ENCODE assay signal across 7 mouse cellular contexts in the genomic region with DNA sequence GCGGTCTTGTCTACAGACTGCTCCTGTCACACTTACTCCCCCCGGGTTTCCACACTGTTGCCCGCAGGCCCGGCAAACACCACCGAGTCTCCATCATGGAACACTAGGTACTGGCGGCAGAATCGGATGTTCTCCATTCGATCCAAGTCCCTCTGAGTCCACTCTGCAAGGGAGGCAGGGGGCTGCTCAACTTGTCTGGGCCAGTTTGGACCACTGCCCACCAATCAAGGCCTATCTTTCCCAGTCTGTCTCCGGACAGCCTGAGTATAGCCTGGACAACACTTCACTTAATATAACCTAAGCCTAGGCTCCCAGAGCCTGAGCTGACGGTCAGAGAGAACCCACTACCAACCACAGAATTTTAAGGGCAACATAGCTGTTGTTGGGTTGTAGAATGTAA. TPM values are rescaled to one million over a fixed set of nuclear protein-coding genes. Genes with fewer than 3 reads are reported as not detected.
DNase-seq lines count a peak whose midpoint lies in the region; ATAC-seq and TF ChIP-seq lines count a peak whose summit lies in the region.

No protein-coding gene starts in this region.

- no peaks in the 10 kb centered on the region for H3K9me3 ChIP-seq in embryonic facial prominence, embryonic 11.5 days (replicated peaks; ENCODE audit: control insufficient read depth, low read length)
- H3K9me3 ChIP-seq in intestine, embryonic 15.5 days, result no peaks in the 10 kb centered on the region
- no peaks in the 10 kb centered on the region for H3K9me3 ChIP-seq in neural tube, embryonic 14.5 days (ENCODE audit: control insufficient read depth, low read length)

- DNase-seq in left cerebral cortex, adult 2 months (ENCODE audit: extremely low spot score in 1 of 2, low spot score in 2 of 2), result no peak
- no peak for DNase-seq in left cerebral cortex, postnatal 14 days (ENCODE audit: low spot score in 2 of 2)
- DNase-seq in embryonic facial prominence, embryonic 11.5 days (ENCODE audit: low spot score), result no peak
- DNase-seq in gastrocnemius, postnatal 25 days, result no peak
- no peak for DNase-seq in left cerebral cortex, postnatal 36 days (ENCODE audit: low spot score in 2 of 2)

- no peak for TF ChIP-seq CTCF in left cerebral cortex, adult 2 months (IDR thresholded peaks at IDR 0.05)

- WGBS in embryonic facial prominence, embryonic 11.5 days, result 71% methylated on average over 10 of the region's 10 CpGs
- 71% methylated on average over 10 of the region's 10 CpGs for whole genome bisulfite sequencing in intestine, embryonic 15.5 days
- 69% methylated on average over 10 of the region's 10 CpGs for WGBS in neural tube, embryonic 14.5 days

- no peak for ATAC-seq in embryonic facial prominence, embryonic 11.5 days (replicated peaks; ENCODE audit: insufficient number of reproducible peaks, low FRiP score, low TSS enrichment, low read depth)
- no peak for ATAC-seq in intestine, embryonic 15.5 days
- no peak for ATAC-seq in neural tube, embryonic 14.5 days (ENCODE audit: low read depth)

- peak overlapping the region; percentile 84; the same call in 1 of the 2 replicates for H3K9ac ChIP-seq in embryonic facial prominence, embryonic 11.5 days (replicated peaks; ENCODE audit: low read length)
- peak overlapping the region; percentile 90 for H3K9ac ChIP-seq in intestine, embryonic 15.5 days
- H3K9ac ChIP-seq in neural tube, embryonic 14.5 days (replicated peaks; ENCODE audit: low read depth, low read length), result peak overlapping the region; percentile 72

- peak overlapping the region; percentile 88 for H3K4me2 ChIP-seq in embryonic facial prominence, embryonic 11.5 days (ENCODE audit: low read depth, low read length)
- peak overlapping the region; percentile 97 for H3K4me2 ChIP-seq in intestine, embryonic 15.5 days (replicated peaks)
- peak overlapping the region; percentile 62 for H3K4me2 ChIP-seq in neural tube, embryonic 14.5 days (ENCODE audit: low read depth, low read length)

- peaks cover 5% of the 10 kb centered on the region for H3K36me3 ChIP-seq in embryonic facial prominence, embryonic 11.5 days (replicated peaks; ENCODE audit: control insufficient read depth, insufficient read depth, low read depth, low read length)
- peaks cover 22% of the 10 kb centered on the region for H3K36me3 ChIP-seq in intestine, embryonic 15.5 days
- peaks cover 46% of the 10 kb centered on the region for H3K36me3 ChIP-seq in neural tube, embryonic 14.5 days (ENCODE audit: control insufficient read depth, insufficient read depth, low read length)

- peak overlapping the region; percentile 53 for H3K4me3 ChIP-seq in left cerebral cortex, adult 2 months
- H3K4me3 ChIP-seq in embryonic facial prominence, embryonic 11.5 days (ENCODE audit: low read depth, low read length), result peak overlapping the region; percentile 77
- peak overlapping the region; percentile 82 for H3K4me3 ChIP-seq in intestine, embryonic 15.5 days (replicated peaks)
- H3K4me3 ChIP-seq in neural tube, embryonic 14.5 days (ENCODE audit: low read depth, low read length), result peak overlapping the region; percentile 67

- intact Hi-C loops in left cerebral cortex, adult 2 months (cut with DNase I), result no loop called here
- intact Hi-C loops in left cerebral cortex, postnatal 14 days (cut with DNase I), result no loop called here
- intact Hi-C loops in left cerebral cortex, postnatal 36 days (cut with DNase I), result loop anchor here (5.0 kb wide), 1 partner anchor 194 kb away; no protein-coding TSS in a partner anchor

- H3K27me3 ChIP-seq in embryonic facial prominence, embryonic 11.5 days (ENCODE audit: control insufficient read depth, insufficient read depth, low read length), result no peaks in the 10 kb centered on the region
- no peaks in the 10 kb centered on the region for H3K27me3 ChIP-seq in intestine, embryonic 15.5 days (replicated peaks)
- no peaks in the 10 kb centered on the region for H3K27me3 ChIP-seq in neural tube, embryonic 14.5 days (ENCODE audit: control insufficient read depth, insufficient read depth, low read length)

- peak overlapping the region; percentile 74; the same call in 1 of the 2 replicates for H3K27ac ChIP-seq in left cerebral cortex, adult 2 months
- H3K27ac ChIP-seq in embryonic facial prominence, embryonic 11.5 days (replicated peaks; ENCODE audit: low read depth, low read length), result no peak overlapping the region
- no peak overlapping the region for H3K27ac ChIP-seq in intestine, embryonic 15.5 days
- no peak overlapping the region for H3K27ac ChIP-seq in neural tube, embryonic 14.5 days (ENCODE audit: low read depth, low read length)

- no peaks in the 10 kb centered on the region for H3K4me1 ChIP-seq in embryonic facial prominence, embryonic 11.5 days (ENCODE audit: control insufficient read depth, insufficient read depth, low read length)
- H3K4me1 ChIP-seq in intestine, embryonic 15.5 days (replicated peaks), result peaks cover 23% of the 10 kb centered on the region
- peaks cover 13% of the 10 kb centered on the region for H3K4me1 ChIP-seq in neural tube, embryonic 14.5 days (ENCODE audit: control insufficient read depth, insufficient read depth, low read length)

RNA-seq across cellular contexts. Expression of gene Apeh, which starts 0.8 kb away (rescaled TPM):
- total RNA-seq in left cerebral cortex, adult 2 months (2021), result 10 to 100 TPM; 31.0 to 31.8 TPM
- total RNA-seq in left cerebral cortex, postnatal 14 days (2021), result 10 to 100 TPM; 33.3 to 35.4 TPM
- 45.3 and 47.2 TPM in 2 replicates for polyA plus RNA-seq in embryonic facial prominence, embryonic 11.5 days (2014; fragmentation: Nextera tagmentation; extraction: Ambion mirVana)
- 76.5 and 96.8 TPM in 2 replicates for polyA plus RNA-seq in intestine, embryonic 15.5 days (2015; fragmentation: Nextera tagmentation; extraction: Ambion mirVana)
- polyA plus RNA-seq in neural tube, embryonic 14.5 days (2014; fragmentation: Nextera tagmentation; extraction: Ambion mirVana), result 47.9 and 51.7 TPM in 2 replicates
- total RNA-seq in gastrocnemius, postnatal 25 days (2021), result 10 to 100 TPM; 32.9 to 34.4 TPM
- 10 to 100 TPM; 23.9 to 39.4 TPM for total RNA-seq in left cerebral cortex, postnatal 36 days (2021)

RNA-seq across cellular contexts. Expression of gene Rnf123, which starts 10.4 kb away (rescaled TPM):
- 100 to 1,000 TPM; 107 to 108 TPM for total RNA-seq in left cerebral cortex, adult 2 months (2021)
- total RNA-seq in left cerebral cortex, postnatal 14 days (2021), result 100 to 1,000 TPM in 1 of 2 experiments, 10 to 100 TPM in 1; 93.9 to 103 TPM
- polyA plus RNA-seq in embryonic facial prominence, embryonic 11.5 days (2014; fragmentation: Nextera tagmentation; extraction: Ambion mirVana), result 22.0 and 23.5 TPM in 2 replicates
- 18.6 and 23.7 TPM in 2 replicates for polyA plus RNA-seq in intestine, embryonic 15.5 days (2015; fragmentation: Nextera tagmentation; extraction: Ambion mirVana)
- 47.7 and 55.7 TPM in 2 replicates for polyA plus RNA-seq in neural tube, embryonic 14.5 days (2014; fragmentation: Nextera tagmentation; extraction: Ambion mirVana)
- total RNA-seq in gastrocnemius, postnatal 25 days (2021), result 100 to 1,000 TPM; 163 to 169 TPM
- 100 to 1,000 TPM in 1 of 2 experiments, 10 to 100 TPM in 1; 77.6 to 107 TPM for total RNA-seq in left cerebral cortex, postnatal 36 days (2021)

RNA-seq across cellular contexts. Expression of gene Mst1, which starts 13.3 kb away (rescaled TPM):
- total RNA-seq in left cerebral cortex, adult 2 months (2021), result not detected
- not detected for total RNA-seq in left cerebral cortex, postnatal 14 days (2021)
- polyA plus RNA-seq in embryonic facial prominence, embryonic 11.5 days (2014; fragmentation: Nextera tagmentation; extraction: Ambion mirVana), result 0.28 and 0.31 TPM in 2 replicates
- polyA plus RNA-seq in intestine, embryonic 15.5 days (2015; fragmentation: Nextera tagmentation; extraction: Ambion mirVana), result 0.98 and 2.2 TPM in 2 replicates
- polyA plus RNA-seq in neural tube, embryonic 14.5 days (2014; fragmentation: Nextera tagmentation; extraction: Ambion mirVana), result 0.08 TPM in 1 of 2 replicates, not detected in the other
- total RNA-seq in gastrocnemius, postnatal 25 days (2021), result not detected
- not detected for total RNA-seq in left cerebral cortex, postnatal 36 days (2021)

RNA-seq across cellular contexts. Expression of gene Amigo3, which starts 40.6 kb away (rescaled TPM):
- total RNA-seq in left cerebral cortex, adult 2 months (2021), result 1 to 10 TPM; 1.9 to 2.1 TPM
- total RNA-seq in left cerebral cortex, postnatal 14 days (2021), result 1 to 10 TPM; 1.5 to 2.0 TPM
- polyA plus RNA-seq in embryonic facial prominence, embryonic 11.5 days (2014; fragmentation: Nextera tagmentation; extraction: Ambion mirVana), result 1.4 and 1.5 TPM in 2 replicates
- 3.1 and 3.2 TPM in 2 replicates for polyA plus RNA-seq in intestine, embryonic 15.5 days (2015; fragmentation: Nextera tagmentation; extraction: Ambion mirVana)
- polyA plus RNA-seq in neural tube, embryonic 14.5 days (2014; fragmentation: Nextera tagmentation; extraction: Ambion mirVana), result 2.8 and 3.5 TPM in 2 replicates
- total RNA-seq in gastrocnemius, postnatal 25 days (2021), result 1 to 10 TPM; 1.9 to 2.4 TPM
- 1 to 10 TPM; 1.7 to 1.8 TPM for total RNA-seq in left cerebral cortex, postnatal 36 days (2021)

RNA-seq across cellular contexts. Expression of gene Gmppb, which starts 44.5 kb away (rescaled TPM):
- 10 to 100 TPM; 16.5 to 17.4 TPM for total RNA-seq in left cerebral cortex, adult 2 months (2021)
- total RNA-seq in left cerebral cortex, postnatal 14 days (2021), result 10 to 100 TPM; 19.0 to 22.1 TPM
- polyA plus RNA-seq in embryonic facial prominence, embryonic 11.5 days (2014; fragmentation: Nextera tagmentation; extraction: Ambion mirVana), result 19.2 and 19.9 TPM in 2 replicates
- 61.8 and 79.2 TPM in 2 replicates for polyA plus RNA-seq in intestine, embryonic 15.5 days (2015; fragmentation: Nextera tagmentation; extraction: Ambion mirVana)
- 19.5 and 21.2 TPM in 2 replicates for polyA plus RNA-seq in neural tube, embryonic 14.5 days (2014; fragmentation: Nextera tagmentation; extraction: Ambion mirVana)
- 1 to 10 TPM; 6.0 to 6.2 TPM for total RNA-seq in gastrocnemius, postnatal 25 days (2021)
- total RNA-seq in left cerebral cortex, postnatal 36 days (2021), result 10 to 100 TPM; 14.4 to 17.0 TPM
